Mouse (Mus musculus) skeletal muscle tissue, adult 2 months (tissue): Measurements from ENCODE around the gene Dhcr24.
A peak's percentile ranks its signal among the peaks of the same experiment; 100 is the strongest.

ENCODE experiments used
- DNase-seq: peaks from one replicate; pipeline ENCODE4 v3.0.0-alpha.2; 2012; ENCODE audit warnings: low read depth, low spot score

The Dhcr24 gene

DNA sequence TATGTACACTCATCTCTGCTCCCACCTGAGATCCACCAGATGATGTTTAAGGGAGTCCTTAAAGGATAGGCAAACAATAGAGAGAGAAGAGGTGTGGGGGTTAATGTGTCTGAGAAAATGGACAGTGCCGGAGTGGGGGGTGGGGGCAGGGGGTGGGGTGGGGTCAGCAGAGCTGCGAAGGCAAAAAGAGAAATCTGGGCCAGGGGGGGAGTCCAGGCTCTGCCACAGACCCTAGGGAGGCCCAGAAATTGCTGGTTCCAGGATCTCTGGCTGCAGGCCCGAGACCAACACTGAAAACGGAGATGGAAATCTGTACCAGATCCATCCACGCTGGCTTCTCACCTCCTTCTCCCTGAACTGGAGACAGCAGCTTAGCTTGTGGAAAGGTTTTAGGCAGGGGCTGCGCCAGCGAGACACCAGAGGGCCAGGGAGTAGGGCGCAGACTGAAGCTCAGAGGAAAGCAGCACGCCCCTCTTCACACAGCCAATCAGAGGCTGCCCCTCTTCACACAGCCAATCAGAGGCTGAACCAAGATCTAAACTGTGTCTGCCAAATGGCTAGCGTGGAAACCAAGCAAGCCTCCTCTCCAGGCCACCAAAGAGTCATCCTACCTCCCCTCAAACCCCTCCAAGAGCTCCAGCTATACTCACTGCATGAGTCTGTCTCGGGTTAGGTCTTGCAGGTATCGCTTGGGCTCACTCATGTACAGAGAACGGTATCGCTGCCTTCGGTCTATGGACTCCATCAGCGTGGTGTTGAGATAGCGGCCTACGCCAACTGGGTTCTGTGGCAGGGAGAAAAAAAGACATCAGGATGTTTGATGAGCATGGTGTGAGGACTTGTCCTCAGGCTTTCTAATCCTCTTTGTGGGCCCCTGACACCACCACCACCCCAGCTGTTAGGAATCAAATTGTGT is 46.1 kb downstream of the Dhcr24 start:
- no peak for DNase-seq

DNA sequence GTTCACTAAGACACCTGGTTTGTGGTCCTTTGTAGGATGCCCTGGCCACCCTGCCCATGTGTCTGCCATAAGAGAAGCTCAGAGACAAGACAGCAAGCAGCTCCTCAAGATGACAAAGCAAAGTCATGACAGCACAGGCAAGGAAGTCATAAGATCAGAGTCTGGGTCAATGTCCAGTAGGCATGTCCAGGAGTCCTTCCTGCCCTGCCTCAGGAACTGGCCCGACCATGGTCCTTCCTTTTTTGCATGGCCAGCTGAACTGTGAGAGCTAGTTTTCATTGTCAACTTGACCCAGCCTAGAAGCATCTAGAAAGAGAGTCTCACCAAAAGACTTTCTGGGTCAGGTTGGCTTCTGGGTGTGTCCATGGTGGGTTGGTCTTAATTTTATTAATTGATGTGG is 47.1 kb downstream of the Dhcr24 start:
- DNase-seq: no peak

DNA sequence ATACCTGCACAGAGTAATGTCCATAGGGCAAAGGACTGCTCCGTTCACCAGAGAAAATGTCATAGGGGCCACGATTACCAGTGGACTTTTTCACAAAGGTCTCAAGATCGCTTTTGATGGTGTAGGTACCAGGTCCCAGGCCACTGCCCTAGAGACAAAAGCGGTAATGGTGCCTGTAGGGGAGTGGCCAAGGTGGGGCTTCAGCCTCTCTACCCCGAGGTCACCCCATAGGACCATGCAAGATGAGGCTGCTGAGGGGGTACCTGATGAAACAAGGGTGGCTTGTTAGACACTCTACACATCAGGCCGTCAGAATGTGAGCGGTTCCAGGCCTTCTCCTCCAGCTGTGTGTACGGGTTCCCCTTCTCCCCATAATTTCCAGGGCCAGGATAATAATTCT is 52.3 kb downstream of the Dhcr24 start:
- no peak for DNase-seq

DNA sequence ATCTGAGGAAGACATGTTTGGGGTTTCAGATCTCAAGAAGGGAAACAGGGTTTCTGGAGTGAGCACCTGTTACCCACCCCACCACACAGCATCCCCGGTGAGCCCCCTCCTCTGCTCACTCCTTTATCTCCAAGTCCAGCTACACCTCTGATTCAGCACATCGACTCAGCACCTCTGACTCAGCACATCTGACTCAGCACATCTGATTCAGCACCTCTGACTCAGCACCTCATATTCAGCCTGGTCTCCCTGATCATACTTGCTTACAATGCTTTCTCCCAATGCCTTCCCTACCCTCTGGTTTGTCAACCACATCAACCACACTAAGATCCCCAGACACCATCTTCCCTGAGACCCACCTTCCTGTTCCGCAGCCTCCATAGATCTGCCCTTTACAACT is 52.7 kb downstream of the Dhcr24 start:
- no peak for DNase-seq

DNA sequence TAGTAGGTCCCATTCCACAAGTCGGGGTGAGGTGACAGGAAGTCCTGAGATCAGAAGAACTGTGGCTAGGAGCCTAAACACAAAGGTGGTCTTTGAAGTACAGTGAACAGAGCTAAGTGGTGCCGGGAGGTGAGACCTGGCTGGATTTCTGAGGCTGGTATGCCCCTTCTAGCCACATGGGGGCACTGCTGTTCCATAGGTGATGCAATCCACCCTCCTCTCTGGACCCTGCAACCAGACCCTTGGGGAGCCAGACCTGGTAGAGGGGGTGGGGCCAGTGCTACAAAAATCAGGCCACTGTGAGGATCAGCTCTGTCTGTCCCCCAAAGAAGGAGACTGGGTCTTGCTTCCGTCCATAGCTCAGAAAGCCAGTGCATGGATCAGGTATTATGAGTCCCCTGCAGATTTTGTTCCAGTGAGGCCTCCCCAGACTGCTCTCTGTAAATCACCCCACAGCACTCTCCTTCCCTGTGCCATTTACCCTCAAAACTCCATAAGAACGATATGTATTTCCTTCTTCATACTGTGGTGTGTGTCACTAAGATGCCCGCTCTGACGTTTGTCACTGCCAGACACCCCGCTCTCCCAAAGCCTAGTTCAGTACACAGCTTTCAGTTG is 53.5 kb downstream of the Dhcr24 start:
- peak; percentile 29 for DNase-seq

DNA sequence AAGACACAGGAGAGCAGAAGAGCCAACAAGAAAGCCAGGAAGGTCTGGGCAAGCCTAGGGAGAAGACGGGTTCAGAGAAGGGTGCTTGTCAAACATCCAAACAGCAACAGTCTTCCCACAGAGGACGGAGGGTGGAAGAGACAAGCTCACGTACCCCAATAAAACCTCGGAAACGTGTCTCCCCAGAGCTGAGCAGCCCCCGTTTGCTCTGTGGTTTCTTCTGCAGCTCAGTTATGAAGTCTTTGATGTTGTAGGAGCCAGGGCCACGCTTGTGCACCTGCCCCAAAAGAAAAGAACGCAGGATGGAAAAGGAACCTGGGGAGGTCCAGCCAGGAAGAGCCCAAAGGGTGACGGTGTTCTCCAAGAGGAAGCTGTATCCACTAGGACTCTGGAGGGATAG is 54.0 kb downstream of the Dhcr24 start:
- no peak for DNase-seq

DNA sequence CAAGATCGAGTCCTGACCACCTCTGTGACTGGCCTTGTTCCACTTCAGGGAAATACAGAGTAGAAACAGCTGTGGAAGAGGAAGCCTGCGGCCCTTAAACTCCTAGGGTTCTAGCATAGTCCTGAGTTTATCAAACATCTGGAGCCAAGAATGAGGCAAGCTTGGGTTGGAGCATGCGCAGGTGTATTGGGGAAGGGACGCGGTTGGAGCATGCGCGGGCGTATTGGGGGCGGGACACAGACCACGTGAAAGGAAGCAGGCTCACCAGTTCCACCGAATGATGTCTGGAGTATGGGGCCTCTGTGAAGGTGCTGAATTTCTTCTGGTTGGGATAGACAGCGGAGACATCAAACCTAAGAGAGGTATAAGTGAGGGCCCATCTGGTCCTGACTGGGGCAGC is 54.8 kb downstream of the Dhcr24 start:
- DNase-seq: no peak

DNA sequence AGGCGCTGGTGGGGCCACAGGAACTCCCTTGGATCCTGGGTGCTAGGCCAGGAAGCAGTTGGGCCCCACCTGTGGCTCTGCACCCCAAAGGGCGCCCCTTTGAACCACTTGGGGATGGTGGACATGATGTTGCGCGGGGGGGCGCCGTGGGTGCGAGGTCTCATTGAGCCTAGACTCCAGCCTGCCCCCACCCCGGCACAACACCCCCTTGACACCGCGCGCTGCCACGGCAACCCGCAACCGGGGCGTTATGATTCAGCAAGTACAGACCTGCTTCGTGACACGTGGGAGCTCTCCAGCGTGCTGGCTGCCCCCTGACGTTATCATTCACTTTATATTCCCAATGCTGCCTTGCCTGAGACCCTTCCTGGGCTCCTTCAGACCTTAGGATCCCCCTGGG is 56.2 kb downstream of the Dhcr24 start, which contains the start of gene Lexm:
TSS of gene Lexm (minus strand) at position 186 of the 400 bp plus-strand sequence.
- no peak for DNase-seq

DNA sequence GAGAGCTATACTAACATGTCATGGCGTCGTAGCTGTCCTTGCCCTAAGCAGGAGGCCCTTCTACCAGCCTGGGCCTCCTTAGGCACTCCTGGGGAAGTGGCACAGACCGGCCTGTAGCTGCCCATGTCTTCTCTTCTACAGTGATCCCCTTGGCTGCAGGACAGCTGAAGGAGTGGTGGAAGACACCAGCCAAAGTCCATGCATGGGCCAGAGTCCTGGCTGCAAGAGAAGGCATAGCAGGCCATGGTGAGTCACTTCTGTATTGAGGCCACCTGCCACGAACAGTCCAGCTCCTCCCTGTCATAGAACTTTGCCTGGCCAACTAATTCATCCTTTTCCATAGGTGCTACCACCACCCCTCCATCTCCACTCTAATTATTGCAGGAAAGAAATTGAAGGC is 58.1 kb downstream of the Dhcr24 start:
- no peak for DNase-seq

DNA sequence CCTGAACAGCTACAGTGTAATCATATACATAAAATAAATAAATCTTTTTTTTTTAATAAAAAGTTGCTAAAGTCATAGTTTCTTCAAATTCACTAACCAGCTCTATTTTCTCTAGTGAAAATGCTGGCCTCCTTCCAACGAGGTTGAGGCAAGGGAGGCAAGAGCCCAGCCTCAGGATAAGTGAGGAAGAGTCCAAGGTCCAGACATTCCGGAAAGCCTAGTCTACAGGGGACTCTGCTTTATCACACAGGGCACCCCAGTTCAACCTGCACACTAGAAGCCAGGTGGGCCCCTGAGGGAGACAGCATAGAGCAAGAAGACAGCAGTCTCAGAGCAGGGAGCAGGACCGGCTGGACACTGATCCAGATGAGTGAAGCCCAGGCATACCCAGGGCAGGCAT is 60.6 kb downstream of the Dhcr24 start:
- no peak for DNase-seq

DNA sequence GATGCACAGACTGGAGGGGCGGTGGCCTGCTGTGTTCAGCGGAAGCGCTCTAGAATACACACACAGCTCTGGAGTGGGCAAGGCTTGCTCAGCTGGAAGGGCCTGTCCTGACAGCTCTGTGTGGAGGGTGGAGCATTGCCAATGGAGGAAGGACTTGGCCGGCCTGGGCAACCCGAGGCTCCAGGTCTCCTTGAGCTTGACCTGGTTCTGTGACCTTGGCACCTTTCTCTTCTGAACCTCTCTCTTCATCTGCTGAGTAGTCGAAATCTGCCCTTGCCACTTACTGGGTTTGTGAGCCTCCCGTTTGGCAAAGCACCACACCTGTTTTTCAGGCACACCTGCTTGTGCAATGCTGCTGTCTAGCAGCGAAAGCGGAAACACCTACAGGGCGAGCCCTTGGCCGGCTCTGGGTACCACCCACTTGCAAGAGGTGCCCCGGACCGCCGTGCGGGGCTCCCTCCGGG is 61.2 kb downstream of the Dhcr24 start, which contains the start of gene Ttc22:
TSS of gene Ttc22 (plus strand) at position 403 of the 464 bp plus-strand sequence.
- DNase-seq: peak; percentile 25

DNA sequence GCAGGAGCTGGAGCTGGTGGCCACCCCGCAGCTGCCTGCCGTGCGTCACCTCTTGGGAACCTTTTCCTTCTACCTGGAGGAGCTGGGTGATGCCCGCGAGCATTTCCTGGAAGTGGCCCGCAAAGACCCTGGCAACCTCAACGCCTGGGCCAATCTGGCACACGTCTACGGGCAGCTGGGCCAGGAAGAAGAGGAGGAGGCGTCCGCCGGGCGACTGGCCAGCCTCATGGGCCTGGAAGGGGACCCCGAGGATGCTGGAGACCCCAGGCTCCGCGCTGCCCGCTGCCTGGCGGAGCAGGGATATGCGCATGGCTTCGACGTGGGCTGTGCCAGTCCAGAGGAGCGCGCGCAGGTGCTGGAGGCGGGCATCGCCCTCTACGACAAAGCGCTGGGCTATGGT is 61.9 kb downstream of the Dhcr24 start:
- DNase-seq: no peak

DNA sequence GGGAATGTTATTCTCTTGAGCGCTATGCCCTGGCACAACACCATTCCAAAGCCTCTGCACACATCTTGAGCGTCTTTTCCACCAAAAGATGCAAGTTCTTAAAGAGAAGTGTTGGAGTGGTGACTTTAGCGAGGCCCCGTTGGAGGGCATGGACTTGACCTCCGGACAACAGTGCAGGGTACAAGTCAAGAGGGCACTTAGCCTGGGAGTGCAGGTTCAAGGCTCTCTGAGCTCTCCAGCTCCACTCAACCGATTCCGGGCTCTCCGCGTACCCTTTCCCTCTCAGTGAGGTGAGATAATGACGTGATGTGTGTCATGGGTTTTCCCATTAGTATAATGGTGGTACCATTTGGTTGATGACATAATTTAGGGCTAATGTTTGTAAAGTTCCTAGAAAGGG is 63.4 kb downstream of the Dhcr24 start:
- no peak for DNase-seq

DNA sequence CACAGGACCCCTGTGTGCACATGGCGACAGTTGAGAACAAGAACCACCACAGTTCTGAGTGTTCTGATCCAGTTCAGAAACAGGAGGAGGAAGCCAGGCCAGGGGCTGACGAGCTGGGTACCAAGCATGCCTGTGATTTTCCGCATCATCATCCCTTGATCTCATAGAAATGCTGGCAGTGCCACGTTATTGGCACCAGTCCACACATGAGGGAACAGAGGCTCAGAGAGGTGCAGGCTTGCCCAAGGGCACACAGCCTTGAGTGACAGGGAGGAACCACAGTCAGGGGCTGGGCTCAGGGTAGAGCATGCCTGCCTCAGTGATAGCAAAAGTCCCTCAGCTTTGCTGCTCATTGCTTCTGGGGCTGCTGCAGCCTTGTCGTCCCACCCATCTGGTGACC is 67.0 kb downstream of the Dhcr24 start:
- DNase-seq: no peak

DNA sequence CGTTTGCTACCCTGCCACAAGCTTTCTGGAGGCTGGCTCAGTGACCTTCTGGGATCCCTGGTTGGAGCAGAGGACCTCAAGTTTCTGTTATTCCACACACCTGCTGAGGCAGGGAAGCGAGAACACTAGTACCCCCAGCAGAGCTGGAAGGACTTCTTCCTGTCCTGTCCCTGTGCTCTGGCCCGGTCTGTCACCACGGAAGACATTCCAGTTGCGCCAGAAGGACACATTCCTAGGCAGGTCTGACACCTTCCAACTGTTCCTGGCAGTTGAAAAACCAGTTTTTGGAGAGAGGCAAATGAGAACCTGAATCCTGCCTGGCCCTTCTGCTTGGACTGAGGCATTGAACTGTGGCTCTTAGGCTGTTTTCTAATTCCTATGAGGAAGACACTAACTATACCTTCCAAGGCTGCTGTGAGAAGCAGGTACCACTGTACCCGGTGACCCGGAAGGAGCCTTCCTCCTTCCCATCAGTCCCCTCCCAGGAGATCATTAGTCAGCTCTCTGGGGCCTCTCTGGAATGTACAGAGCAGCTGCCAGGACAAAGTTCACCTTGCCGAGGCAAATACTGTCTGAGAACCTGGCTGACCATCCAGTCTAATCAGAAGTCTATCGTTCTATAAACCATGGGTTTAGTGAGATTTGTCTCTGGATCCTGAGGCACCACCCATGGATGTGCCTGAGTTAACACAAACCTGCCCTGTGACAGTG is 68.0 kb downstream of the Dhcr24 start:
- no peak for DNase-seq

DNA sequence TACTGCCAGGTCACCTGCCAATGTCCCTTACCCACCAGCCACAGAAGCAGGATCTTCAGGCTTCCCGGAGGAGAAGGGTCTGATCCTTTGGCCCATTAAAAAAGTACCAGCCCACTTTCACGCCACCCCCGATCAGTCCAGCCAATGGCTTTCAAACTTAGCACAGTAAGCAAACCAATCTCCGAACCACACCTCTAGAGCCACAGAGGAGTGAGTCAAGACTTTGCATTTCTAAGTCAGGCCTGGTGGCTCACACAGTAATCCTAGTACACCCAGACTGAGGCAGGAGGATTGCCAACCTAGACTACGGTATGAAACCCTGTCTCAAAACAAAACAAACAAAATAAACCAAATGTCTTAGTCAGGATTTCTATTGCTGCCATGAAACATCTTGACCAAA is 68.5 kb downstream of the Dhcr24 start:
- no peak for DNase-seq

DNA sequence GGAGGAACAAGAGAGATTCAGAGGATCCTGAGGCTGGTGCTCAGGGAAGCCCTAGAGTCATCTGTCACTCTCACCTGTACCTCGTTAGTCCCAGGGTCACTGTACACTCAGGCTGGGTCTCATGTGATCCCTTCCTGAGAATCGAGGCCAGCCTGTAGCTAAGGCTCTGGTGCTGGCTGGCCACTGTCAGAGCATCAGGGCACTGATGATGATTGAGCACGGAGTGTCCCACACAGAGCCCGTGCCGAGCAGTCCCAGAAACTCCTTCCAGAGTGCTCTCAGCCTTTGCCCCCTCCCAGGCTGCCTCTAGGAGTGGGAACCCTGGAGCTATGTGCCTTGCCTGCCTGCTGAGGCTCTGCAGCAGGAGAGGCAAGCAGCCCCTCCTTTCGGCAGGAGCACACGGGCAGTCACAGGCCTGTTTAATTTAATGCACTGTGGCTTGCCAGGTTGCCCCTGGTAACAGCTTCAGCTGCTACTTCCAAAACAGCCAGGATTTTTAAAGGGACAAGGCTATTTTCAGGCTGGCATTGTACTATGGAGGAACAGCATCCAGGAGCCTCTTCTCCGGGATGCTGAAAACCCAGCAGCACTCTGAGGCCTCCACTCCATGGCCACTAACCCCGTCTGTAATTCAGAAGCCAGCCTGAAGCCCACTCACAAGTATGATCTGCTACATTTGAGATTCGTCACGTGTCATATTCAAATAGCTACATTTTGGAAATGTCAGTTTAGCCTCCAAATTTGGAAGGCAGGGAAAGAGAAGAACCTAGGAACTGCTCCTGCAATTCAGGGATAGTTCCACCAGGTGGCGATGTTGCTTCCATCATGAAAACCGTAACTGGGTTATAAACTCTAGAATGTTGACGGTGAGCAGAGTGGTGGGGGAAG is 69.7 kb downstream of the Dhcr24 start:
- DNase-seq: peak; percentile 52

DNA sequence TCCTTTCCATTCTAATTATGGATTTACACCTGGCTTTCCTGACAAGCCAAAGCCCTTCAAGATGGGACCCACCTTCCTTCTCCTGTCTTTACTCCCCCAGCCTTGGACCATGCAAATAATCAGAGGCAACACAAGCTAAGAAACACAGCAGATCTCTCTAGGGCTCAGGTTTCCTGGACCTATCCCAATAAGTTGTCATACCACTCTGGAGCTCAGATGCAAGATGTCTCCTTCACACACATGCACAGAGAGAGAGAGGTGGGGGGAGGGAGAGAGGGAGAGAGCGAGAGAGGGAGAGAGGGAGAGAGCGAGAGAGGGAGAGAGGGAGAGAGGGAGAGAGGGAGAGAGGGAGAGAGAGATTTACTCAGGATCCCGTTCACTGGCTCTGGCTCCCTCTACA is 71.5 kb downstream of the Dhcr24 start:
- no peak for DNase-seq

DNA sequence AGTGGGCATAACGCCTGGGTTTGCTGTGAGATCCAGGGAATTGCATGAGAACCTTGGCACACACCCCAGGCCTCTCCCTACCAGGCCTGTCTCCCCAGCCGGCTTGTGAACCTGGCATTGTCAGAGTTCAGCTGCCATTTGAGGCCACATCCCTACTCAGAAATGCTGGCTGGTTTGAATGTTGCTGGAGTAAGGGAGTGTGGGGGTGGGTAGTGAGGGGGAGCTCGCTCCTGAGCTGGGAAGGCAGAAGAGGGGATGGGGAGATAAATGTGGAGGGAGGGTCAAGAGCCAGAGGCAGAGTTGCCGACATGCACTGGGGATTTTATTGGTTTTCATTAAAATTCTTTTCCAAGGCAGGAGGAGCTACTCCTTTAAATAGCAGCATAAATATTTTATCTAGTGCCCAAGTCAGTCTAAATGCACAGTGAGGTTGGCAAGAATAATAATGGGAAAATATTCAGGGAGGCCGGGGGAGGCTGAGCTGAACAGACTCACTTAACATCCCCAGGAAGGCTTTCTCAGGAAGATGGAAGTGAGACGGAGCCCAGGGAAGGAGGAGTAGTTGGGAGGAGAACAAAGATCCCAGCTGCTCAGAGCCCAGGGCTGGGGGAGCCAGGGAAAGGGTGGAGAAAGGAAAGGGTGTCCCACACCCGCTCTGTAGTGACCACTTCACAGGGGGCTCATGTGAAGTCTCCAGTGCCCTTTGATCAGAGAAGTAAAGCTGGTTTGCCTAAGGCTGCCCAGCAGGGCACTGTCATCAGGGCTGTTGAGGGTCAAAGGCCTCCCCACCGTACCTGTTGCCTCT is 72.6 kb downstream of the Dhcr24 start:
- no peak for DNase-seq

DNA sequence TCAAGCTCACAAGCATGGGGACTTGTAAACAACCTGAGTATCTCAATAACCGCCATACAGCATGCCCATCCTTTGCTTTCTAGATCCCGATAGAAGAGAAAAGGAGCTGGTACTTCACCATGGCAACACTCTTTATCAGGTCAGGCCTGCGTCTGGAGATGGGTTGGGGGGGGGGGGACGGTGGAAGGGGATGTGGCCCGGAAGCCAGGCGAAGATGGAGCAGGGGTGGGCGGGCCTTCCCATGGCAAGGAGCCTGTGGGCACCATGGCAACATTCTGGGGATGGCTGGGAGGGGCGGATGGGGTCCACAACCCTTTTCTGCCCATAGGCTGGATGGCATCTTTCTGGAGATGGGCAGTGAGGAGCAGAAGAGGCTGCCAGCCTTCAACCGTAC is 73.2 kb downstream of the Dhcr24 start:
- DNase-seq: no peak
